Mouse (Mus musculus): ENCODE measurements around the gene Fhdc1.

Fhdc1 gene

DNA sequence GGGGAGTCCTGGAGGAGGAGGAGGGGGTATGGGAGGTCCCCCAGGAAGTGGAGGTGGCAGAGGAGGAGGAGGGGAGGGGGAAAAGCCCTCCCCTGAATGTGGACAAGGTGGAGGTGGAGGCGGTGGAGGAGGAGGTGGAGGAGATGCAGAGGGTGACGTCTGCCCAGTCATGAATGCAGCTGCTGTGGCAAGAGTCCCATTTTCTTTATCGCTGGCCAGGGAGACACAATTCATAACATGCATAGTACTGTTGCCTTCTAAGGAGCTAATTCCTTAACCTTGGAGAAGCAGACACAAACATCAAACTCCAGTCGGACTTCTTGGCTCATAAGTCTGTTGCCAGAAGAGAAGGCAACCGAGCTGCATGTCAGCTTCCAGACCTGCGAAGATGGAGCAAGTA is 5.8 kb downstream of the Fhdc1 start:
- no peak for DNase-seq (ENCODE audit: inconsistent ontology term)

DNA sequence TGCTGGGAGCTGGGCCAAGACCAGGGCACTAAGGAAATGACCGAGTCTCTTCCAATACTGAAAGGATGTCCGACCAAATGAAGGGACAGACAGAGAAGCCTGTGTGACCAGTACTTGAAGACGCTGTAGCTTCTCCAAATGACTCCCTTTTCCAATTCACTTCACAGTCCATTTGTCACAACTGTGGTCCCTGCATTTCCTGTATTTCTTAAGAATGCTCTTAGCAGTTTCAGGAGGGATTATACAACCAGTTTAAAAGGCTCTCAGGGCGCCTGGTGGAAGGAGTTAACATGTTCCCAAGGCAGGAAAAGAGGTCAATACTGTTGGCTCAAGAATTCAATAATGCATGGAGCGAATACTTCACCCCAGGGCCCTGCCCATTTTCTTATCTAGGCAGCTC is 7.3 kb downstream of the Fhdc1 start:
- DNase-seq (ENCODE audit: inconsistent ontology term): no peak

DNA sequence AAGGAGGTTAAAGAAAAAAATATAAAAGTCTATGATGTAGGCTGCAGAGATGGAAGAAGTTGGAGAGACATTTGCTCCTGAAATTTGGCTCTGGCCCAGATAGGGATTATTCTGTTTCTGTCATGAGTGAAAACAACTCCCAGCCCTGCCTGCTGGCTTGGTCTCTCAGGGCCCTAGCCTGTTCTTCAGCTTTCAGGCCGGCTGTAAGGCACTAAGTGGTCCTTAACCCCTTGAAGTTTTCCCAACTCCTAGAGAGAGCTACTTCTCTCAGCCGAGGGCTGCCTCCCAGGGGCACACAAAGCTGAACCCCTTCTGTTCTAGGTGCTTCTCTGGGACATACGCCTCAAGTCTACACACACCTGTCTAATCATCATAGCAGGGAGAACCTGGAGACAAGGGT is 7.7 kb downstream of the Fhdc1 start:
- no peak for DNase-seq (ENCODE audit: inconsistent ontology term)

DNA sequence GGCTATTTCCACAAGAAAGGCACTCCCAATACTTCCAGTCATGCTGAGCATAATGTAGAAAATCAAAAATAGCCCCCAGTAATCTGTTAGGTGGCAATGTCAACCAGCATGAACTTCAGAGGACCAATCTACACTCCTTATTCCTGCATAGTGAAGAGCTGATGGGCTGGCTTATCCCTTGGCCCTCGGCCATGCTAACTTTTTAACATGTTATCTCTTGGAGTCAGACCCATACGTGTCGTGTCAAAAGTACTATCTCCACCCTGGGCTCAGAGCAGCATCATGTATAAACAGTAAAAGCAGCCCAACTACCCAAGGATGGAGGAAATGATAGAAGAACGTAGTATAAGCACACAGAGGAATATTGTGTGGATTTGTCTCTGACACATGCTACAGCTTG is 9.1 kb downstream of the Fhdc1 start:
- no peak for DNase-seq (ENCODE audit: inconsistent ontology term)

DNA sequence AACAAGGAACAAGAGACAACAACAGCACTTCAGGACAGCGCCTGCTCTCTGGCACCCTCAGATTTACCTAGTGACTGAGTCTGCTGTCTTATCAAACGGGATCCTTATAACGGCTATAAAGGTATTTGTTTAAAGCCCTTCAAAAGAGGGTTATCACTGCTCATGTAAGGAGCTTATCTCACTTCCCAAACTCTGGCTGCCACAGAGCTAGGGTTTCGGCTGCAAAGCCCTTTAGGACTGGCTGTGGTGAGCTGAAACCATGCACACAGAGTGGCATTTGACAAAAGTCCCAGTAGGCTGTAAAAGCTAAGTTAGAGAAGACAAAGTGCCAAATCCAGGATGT is 12.1 kb downstream of the Fhdc1 start:
- DNase-seq (ENCODE audit: inconsistent ontology term): no peak

DNA sequence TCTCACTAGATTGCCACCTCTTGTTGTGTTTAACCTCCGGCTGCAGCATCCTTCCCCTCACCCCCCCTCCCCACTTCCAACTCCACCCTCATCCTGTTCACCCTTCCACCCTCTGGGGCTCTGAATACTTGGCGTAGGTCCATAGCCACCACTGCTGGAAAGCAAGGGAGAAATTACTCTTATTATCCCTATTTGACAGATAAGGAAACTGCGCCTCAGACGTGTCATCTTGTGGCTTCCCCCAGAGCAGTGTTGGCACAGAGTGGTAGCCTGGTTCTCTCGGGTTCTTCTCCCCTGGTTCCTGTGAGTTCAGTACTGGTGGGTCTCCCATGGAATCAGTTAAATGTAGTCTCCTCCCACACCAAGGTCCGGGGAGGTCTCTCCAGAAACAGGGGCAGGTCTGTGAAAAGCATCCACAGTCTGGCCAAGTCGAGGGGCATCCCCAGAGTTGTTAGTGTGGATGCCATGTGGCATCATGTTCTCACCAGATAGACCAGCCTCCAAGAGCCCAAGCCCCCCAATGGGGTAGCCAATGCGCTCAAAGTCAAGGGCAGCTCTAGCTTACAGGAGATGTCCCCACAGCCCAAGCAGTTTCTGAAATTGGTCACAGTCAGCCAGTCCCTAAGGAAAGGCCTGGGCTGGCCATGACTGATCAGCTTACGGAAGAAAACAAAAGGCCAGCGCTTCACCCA is 12.7 kb downstream of the Fhdc1 start:
- DNase-seq (ENCODE audit: inconsistent ontology term): no peak

DNA sequence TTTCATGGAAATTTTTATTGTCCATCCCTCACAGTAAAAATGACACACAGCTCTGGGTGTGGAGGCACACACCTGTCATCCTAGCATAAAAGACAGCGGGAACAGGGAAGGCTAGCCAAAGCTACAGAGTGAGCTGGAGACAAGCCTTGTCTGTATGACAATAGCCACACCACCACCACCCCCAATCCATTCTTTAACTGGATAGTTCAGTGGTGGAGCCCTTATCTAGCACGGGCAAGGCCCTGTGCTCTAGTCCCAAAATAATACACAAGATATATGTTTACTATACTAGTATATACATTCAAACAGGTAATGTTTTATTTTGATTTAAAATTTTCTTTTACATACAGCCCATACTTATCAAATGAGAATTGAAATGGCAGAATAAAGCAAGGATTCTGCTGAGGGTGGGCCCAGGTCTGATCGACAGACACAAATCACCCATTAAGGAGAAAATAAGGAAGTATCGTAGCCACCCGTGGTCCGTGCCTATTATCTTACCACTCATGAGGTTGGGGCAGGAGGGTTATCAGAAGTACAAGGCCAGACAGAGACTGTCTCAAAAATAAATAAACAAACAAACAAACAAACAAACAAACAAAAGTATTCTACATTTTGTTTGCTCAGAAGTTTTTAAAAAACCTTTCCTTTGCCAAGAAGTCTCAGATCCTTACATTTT is 14.3 kb downstream of the Fhdc1 start:
- no peak for DNase-seq (ENCODE audit: inconsistent ontology term)

DNA sequence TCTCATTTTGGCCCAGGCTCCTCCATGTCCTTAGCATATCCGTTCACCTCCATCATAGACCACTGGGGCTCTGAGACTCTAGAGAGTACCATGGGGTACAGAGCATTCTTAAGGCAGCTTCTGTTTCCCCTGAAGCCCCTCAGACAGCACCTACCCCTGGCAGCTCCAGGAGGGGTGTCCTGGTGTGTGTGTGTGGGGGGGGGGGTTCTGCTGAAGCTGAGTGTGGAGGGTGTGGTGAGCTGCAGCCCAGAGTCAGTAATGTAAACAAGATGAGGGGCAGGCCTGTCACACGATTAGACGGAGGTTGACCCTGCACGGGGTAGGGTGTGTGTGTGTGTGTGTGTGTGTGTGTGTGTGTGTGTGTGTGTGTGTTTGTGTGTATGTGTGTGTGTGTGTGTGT is 18.5 kb downstream of the Fhdc1 start:
- no peak for DNase-seq (ENCODE audit: inconsistent ontology term)

DNA sequence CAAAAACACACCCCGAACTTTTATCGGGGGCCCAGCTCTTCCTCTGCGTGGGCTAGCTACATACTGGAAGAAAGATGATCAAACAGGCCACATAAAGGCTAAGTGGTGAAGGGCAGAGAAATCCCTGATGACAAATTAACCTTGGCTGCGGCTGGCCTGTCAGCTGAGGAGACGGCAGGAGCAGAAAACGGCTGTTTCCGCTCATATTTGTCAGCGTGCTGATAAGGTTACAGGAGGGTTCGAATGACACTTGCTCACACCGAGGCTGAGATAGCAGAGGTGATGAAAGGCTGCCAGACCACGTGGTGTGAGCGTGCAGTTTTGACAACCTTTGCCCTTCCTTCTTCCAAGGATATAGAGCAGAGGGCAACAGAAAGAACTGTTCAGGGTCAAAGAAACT is 19.3 kb downstream of the Fhdc1 start:
- no peak for DNase-seq (ENCODE audit: inconsistent ontology term)

DNA sequence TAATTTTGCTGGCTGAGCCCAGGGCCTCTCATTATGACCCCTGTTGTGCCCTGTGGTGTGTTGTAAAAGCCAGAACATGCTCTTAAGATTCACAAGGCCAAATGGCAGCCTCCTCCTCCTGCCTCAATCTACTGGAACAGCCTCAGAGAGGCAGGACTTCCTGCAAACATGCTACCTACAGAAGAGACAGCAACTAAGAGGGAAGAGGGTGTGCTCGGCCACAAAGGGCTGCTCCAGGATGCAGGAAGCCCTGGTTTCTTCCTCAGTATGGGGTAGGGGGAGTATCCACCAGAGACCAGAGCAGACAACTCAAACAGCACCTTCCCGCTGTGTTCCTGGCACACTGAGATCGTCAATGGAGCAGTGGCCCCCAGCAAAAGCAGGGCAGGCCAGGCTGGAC is 19.7 kb downstream of the Fhdc1 start:
- no peak for DNase-seq (ENCODE audit: inconsistent ontology term)

DNA sequence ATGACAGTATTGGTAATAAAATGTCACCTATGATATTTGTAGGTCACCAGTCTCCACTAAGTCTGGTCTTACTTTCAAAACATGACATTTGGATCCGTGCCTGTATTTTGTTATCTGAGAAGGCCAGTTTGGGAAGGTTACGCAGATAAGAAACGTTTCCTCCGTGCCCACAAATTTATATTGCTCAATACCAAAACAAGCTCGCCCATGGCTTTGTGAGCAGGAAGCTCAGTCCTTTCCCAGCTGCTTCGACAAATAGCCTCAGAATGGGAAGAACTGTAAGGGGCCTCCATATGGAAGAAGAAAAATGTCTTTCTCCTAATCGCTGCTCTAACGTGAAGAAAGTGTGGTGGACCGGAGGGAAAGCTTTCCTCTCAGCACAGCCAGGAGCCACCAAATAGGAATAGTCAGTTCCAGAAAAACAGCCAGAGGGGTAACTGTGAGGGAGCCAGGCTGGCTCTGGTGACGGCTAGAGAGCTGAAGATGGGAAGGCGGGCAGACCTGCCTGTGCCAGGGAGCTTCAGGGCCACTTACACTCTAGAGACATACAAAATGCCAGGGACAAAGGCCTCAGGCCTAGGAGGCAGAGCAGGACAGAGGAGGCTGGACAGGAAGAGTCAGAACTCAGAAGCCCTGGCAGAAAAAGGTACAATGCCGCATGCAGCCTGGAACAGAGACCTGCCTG is 24.4 kb downstream of the Fhdc1 start:
- DNase-seq (ENCODE audit: inconsistent ontology term): no peak

DNA sequence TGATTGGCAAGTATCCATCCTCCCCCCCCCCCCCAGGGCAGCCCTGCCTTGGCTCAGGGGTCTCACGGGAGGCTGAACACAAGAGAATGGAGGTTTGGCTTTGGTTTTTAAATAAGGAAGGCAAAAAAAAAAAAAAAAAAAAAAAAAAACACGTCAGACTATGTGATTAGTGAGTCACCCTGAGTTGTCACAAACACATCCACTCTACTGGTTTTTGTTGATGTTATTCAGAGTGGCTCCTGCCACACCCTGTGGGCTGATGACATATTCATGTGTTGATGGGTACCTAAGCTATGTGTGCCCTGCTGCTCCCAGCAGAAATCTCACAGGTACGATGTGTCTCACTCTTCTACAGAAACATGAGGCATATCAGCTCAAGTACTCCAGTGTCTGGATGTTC is 29.6 kb downstream of the Fhdc1 start:
- peak; percentile 59 for DNase-seq (ENCODE audit: inconsistent ontology term)

DNA sequence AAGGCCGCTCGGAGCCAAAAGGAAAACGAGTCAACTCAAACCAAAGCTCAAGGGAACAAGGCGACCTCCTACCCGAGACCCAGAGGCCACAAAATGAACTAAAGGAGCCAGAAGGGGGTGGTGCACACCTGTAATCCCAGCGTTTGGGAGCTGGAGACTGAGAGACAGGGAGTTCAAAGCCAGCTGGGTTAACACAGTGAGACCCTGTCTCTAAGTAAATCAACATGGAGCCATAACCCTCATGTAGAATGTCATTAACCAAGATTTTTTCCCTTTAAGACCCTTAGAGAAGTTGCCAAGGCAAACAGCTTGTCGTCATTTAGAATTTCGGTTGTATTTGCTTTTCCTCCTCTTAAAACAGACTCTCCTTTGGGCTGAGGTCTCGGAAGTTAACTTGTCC is 31.2 kb downstream of the Fhdc1 start:
- no peak for DNase-seq (ENCODE audit: inconsistent ontology term)

DNA sequence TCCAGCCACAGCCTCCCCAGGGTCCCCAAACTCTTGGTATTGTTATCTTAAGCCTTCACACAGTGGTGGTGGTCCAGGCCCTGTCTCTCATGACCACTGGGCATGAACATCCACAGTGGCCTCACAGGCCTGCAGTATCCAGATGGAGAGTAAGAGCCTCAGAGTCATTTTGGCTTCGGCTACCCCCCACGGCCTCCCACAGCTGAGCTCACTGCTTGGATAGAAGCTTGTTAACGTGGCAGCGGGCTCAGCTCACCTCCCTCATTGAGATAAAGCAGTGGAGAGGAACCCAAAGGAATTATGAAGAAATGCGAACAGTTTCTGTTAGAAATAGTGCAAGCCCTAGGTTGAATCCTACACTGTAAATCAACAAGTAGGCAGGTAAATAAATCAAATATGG is 32.4 kb downstream of the Fhdc1 start:
- no peak for DNase-seq (ENCODE audit: inconsistent ontology term)

DNA sequence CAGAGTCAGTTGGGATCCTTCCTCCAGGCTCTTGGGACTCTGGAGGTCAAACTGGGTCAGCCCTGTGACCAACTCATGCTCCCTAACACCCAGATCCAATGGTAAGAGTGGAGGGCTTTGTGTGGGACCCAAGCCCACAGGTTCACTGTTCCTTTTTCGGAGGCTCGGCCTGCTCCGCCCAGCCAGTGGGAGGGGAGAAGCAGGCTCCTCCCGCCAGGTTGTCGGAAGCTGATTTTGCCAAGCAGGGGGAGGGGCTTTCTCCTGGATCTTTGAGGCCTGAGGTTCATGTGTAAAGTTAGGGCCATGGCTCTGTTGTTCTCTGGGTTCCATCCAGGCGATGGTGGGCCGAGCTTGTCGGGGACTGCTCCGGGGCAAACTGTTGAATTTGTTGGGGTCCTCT is 34.4 kb downstream of the Fhdc1 start:
- DNase-seq (ENCODE audit: inconsistent ontology term): no peak

DNA sequence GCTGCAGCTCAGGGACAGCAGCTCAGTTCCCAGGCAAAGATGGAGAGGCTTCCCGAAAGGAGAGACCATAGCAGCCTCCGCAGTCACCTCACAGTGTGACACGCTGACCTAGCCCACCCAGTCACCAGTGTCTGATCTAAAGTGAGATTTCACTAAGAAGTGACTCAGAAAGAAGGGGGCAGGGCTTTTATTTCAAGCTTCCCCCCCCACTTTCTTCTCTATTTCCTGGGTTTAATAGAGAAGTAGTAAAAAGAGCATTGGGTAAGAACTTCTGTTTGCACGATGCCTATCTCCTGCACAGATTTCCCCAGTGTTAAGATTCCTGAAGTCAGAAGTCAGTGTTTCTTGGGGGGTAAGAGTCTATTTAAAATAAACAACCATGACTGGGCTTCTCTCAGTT is 37.3 kb downstream of the Fhdc1 start:
- no peak for DNase-seq (ENCODE audit: inconsistent ontology term)

DNA sequence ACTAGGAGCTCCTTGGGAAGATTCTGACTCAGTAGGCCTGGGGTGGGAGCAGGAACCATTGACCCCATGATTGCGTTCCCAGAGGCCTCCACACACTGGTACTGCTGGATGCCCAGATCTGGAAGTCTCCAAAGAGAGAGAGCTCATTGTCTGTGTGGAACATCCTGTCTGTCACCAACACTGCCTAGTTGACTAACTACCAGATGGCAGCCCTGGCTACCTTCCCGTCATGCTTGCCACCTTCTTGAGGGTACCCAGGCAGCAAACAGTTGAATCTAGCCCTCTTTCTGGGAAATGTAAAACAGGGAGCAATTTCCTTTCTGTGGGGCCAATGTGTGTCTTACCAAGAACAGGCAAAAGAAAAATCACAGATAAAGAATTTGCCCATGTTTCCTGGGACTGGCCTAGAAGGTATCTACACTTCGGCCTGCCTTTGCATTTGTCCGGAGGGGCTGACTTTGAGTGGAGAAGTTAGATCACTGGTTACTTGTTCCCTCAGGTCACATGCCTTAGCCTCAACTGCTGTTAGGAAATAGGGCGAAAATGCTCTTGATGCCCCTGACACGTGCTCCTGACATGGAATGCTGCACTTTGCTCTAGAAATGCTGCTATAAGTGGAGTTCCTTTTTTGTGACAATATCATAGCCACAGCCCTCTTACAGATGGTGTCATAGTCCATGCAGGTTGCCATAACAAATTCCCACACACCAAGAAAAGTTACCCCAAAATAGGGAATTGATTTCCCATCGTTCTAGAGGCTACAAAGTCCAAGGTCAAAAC is 40.6 kb downstream of the Fhdc1 start:
- DNase-seq (ENCODE audit: inconsistent ontology term): no peak

DNA sequence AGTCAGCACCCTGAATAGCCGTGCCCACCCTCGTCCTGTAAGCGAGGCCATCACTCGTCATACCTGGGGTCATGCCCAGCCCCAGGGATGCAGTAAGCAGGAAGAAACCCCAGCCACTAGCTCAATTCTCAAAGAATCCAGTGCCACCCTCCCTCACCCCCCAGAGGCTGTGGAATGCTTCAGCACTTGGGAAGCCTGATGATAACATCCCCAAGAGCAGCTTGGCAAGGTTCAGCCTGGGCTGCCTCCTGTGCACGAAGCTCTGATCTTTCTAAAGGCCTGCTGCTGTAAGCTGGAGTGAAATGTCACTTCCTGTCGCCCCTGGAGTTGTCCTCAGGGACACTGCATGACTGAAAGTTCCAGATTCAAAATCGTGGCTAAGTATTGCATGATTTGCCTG is 41.4 kb downstream of the Fhdc1 start:
- DNase-seq (ENCODE audit: inconsistent ontology term): no peak

DNA sequence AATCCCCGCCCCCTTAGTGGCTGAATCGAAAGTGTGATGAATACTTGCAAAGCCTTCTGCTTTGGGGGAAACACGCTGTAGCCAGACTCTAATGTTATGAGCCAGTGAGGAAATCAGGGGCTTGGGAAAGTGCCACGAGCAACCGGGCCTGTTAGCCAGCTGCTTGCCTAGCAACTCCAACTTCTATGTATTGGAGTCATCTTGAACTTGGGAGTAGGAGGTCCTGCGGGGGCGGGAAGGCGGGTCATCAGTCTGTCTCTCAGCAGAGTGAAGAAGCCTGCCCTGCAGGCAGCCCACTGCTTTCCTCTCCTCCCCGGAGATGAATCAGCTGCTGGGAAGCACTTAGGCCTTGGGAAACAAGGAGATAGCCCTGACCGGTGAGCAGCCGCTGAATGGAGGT is 42.1 kb downstream of the Fhdc1 start:
- peak; percentile 82 for DNase-seq (ENCODE audit: inconsistent ontology term)

DNA sequence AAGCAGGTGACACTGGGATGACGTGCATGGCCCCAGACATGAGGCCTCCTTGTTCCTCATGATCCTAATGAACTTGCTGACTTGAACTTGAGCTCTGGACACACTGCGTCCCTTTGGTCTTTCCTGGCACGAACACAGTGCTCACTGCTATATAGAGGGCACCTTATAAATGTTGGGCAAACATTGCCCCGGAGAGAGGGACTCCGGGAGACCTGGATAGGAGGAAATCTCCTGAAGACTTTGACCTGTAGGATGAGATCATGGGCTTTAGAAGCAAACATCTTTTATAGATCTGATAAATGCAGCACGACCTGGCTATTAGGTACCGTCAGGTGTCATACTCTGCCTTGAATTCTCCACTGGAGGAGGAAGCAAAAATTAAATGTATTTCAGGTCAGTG is 43.3 kb downstream of the Fhdc1 start:
- no peak for DNase-seq (ENCODE audit: inconsistent ontology term)

DNA sequence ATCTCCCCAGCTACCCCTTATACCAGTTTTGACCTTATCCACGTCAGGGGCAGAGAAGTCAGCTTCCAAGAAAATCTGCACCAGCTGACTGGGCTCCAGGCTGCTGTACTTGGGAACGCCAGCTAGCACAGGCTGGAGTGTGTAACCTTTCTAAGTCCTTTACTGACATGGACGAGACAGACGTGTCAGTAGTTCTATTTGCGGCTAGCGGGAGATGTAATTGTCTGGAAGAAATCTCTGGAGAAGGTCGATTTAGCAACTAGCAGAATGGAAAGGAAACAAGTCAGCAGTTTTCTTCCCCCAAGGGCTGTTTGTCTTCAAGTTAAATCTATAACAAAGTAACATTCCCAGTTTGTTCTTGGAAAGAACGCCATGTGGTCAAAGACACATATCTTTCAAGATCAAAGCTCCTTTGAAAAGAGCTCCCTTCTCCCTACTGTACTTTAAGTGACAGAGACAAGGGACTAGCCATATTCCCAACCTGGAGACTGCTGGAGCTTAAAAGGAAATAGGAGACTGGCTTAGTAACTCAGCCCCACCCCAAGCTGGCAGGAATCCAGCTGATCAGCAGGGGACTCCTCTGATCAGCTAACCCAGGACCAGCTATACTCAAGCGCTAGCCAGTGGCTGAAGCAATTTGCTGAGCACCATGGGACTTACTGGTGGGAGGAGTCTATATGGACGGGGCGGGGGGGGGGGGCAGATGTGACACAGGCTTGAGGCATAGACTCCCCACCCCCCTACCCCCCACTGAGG is 44.8 kb downstream of the Fhdc1 start:
- DNase-seq (ENCODE audit: inconsistent ontology term): peak; percentile 63

Measured in Muller cell, postnatal 12 days (primary cell).